Mouse (Mus musculus): Measurements from ENCODE around the gene Stat2. TPM values are rescaled to one million over a fixed set of nuclear protein-coding genes. Genes with fewer than 3 reads are reported as not detected.

Gene Stat2
- polyA plus RNA-seq, 1 experiment, result 29.7 TPM

DNA sequence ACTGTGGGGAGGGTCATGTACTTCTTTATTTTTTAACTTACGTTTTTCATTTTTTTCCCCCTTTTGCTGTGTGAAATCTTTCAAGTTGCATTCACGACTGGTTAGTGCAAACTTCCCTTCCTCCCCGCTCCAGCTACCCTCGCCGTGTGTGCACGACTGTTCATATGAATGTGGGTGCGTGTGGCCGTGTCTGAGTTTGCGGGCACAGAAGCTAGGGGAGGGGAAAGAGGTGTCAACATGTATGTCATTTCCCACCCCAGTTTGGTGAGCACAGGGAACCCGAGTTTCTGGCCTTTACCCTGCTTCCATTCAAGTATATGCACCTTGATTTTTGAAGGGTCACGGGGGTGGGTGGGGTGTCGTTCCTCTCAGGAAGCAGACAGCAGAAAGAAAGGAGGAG lies 39.8 kb upstream of the Stat2 start:
- no peak overlapping the region for H3K4me3 ChIP-seq (ENCODE audit: low read depth, low read length)
- H3K27me3 ChIP-seq (ENCODE audit: control insufficient read depth, insufficient read depth, low read length, poor library complexity, severe bottlenecking), result no peaks in the 10 kb centered on the region
- peaks cover 10% of the 10 kb centered on the region; the same call in 1 of the 2 replicates for H3K36me3 ChIP-seq (ENCODE audit: control insufficient read depth, insufficient read depth, low read length, poor library complexity, severe bottlenecking)
- TF ChIP-seq EP300 (IDR thresholded peaks at IDR 0.05; ENCODE audit: insufficient read depth, low read depth, low read length) (no peak), CTCF (IDR thresholded peaks at IDR 0.05; ENCODE audit: low read depth, low read length) (no peak), POLR2A (IDR thresholded peaks at IDR 0.05; ENCODE audit: insufficient read depth, low read length) (no peak)
- peak overlapping the region; percentile 98 for H3K9ac ChIP-seq (ENCODE audit: low read depth, poor library complexity, severe bottlenecking)
- no peaks in the 10 kb centered on the region for H3K4me1 ChIP-seq (ENCODE audit: control insufficient read depth, insufficient read depth, low read length)
- H3K27ac ChIP-seq (ENCODE audit: insufficient read depth, low read length), result peak overlapping the region; percentile 28; the same call in 1 of the 2 replicates
- H3K9me3 ChIP-seq (replicated peaks; ENCODE audit: control insufficient read depth, insufficient read depth, low read length, poor library complexity, severe bottlenecking), result no peaks in the 10 kb centered on the region

DNA sequence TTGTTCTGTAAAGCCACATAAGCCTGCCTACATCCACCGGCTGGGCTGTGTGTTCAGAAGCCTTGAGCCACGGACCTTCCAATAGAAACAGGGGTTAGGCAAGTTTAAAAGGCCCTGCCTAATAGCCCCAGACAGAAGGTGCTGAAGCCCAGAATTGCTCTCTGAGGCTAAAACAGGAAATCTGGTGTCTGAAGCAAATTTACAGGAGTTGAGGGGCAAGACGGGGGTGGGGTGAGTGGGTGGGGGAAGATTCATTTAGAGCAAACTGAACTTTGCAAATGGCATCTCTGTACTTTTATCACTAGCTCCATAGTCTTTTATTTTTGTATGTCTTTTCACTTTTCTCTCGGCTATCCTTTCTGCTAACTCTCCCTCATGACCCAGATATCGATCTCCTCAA lies 39.2 kb upstream of the Stat2 start:
- TF ChIP-seq CTCF (IDR thresholded peaks at IDR 0.05; ENCODE audit: low read depth, low read length) (no peak), EP300 (IDR thresholded peaks at IDR 0.05; ENCODE audit: insufficient read depth, low read depth, low read length) (no peak), POLR2A (IDR thresholded peaks at IDR 0.05; ENCODE audit: insufficient read depth, low read length) (no peak)
- Histone ChIP-seq H3K27ac (ENCODE audit: insufficient read depth, low read length) (peak overlapping the region; percentile 49; the same call in 1 of the 2 replicates), H3K4me1 (ENCODE audit: control insufficient read depth, insufficient read depth, low read length) (no peaks in the 10 kb centered on the region), H3K4me3 (ENCODE audit: low read depth, low read length) (peak overlapping the region; percentile 34), H3K9me3 (replicated peaks; ENCODE audit: control insufficient read depth, insufficient read depth, low read length, poor library complexity, severe bottlenecking) (no peaks in the 10 kb centered on the region), H3K27me3 (ENCODE audit: control insufficient read depth, insufficient read depth, low read length, poor library complexity, severe bottlenecking) (no peaks in the 10 kb centered on the region), H3K9ac (ENCODE audit: low read depth, poor library complexity, severe bottlenecking) (peak overlapping the region; percentile 98), H3K36me3 (ENCODE audit: control insufficient read depth, insufficient read depth, low read length, poor library complexity, severe bottlenecking) (peaks cover 10% of the 10 kb centered on the region; the same call in 1 of the 2 replicates)

DNA sequence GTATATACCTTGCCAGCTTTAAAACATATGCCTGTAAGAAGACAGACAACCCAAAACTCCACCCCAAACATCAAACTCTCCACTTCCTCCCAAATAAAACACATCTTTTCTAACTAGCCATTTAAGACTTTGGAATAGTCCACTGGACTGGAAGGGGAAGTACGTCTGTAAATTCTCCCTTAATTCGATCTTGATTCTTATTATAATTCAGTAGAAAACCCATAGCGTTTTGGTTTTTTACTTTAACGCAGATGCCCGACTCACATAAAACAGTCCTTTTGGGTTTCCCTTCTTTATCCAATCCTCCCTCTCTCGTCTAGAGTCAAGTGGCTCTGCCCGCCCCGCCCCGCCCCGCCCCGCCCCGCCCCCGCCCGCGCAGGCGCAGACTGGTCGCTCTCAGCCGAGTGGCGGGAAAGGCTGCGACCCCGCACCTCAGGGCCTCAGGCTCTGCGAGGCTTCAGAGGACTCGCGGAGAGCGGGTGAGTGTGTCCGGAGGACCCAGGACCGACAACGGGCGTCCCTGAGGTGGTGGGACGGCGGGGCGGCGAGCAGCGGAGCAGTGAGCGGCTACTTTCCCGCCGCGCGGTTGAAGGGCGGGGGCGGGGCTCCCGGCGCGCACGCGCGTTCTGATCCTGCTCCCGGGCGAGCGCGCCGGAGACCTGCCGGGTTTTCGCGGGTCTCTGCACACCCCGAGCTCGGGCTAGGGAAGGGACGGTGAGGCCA lies 38.5 kb upstream of the Stat2 start, which contains the start of gene Timeless:
Gene Timeless, plus strand, starts transcription at position 369 of the 723 bp plus-strand sequence.
- Histone ChIP-seq H3K36me3 (ENCODE audit: control insufficient read depth, insufficient read depth, low read length, poor library complexity, severe bottlenecking) (peaks cover 10% of the 10 kb centered on the region; the same call in 1 of the 2 replicates), H3K4me3 (ENCODE audit: low read depth, low read length) (peak within 1 kb of the TSS; percentile 97), H3K4me1 (ENCODE audit: control insufficient read depth, insufficient read depth, low read length) (no peaks in the 10 kb centered on the region), H3K9me3 (replicated peaks; ENCODE audit: control insufficient read depth, insufficient read depth, low read length, poor library complexity, severe bottlenecking) (no peaks in the 10 kb centered on the region), H3K9ac (ENCODE audit: low read depth, poor library complexity, severe bottlenecking) (peak within 1 kb of the TSS; percentile 98), H3K27ac (ENCODE audit: insufficient read depth, low read length) (peak within 1 kb of the TSS; percentile 91), H3K27me3 (ENCODE audit: control insufficient read depth, insufficient read depth, low read length, poor library complexity, severe bottlenecking) (no peaks in the 10 kb centered on the region)
- TF ChIP-seq POLR2A (IDR thresholded peaks at IDR 0.05; ENCODE audit: insufficient read depth, low read length) (peak; percentile 51), EP300 (IDR thresholded peaks at IDR 0.05; ENCODE audit: insufficient read depth, low read depth, low read length) (no peak)

DNA sequence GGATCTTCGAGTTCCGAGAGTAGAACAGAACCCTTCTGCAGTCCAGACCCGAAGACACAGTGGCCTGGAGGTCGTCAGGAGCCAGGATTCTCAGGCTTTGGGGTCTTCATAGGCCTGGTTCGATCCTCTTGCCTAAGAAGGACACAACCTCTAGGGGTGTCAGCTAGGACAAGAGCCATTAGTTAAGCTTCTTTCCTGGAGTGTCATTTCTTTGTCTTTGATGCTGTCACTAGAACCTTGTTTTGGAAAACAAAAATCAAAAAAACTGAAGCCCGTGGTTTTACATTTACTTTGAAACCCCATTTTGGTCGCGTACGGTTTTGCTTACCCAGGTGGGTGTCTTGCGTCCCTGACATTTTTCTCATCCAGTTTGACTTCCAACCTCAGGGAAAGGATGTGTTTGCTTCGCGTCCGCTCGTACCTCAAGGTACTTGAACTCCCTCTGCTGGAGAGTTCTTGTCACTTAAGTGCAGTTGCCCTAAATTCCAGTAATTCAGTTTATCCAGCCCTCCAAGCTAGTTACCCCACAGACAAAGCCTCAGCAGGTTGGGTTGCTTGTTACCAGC lies 37.9 kb upstream of the Stat2 start:
- Histone ChIP-seq H3K4me3 (ENCODE audit: low read depth, low read length) (peak overlapping the region; percentile 97), H3K27ac (ENCODE audit: insufficient read depth, low read length) (peak overlapping the region; percentile 91), H3K36me3 (ENCODE audit: control insufficient read depth, insufficient read depth, low read length, poor library complexity, severe bottlenecking) (peaks cover 10% of the 10 kb centered on the region; the same call in 1 of the 2 replicates), H3K9ac (ENCODE audit: low read depth, poor library complexity, severe bottlenecking) (peak overlapping the region; percentile 98), H3K9me3 (replicated peaks; ENCODE audit: control insufficient read depth, insufficient read depth, low read length, poor library complexity, severe bottlenecking) (no peaks in the 10 kb centered on the region), H3K4me1 (ENCODE audit: control insufficient read depth, insufficient read depth, low read length) (no peaks in the 10 kb centered on the region), H3K27me3 (ENCODE audit: control insufficient read depth, insufficient read depth, low read length, poor library complexity, severe bottlenecking) (no peaks in the 10 kb centered on the region)
- TF ChIP-seq CTCF (IDR thresholded peaks at IDR 0.05; ENCODE audit: low read depth, low read length), result peak; percentile 23
- TF ChIP-seq POLR2A (IDR thresholded peaks at IDR 0.05; ENCODE audit: insufficient read depth, low read length), result no peak
- no peak for TF ChIP-seq EP300 (IDR thresholded peaks at IDR 0.05; ENCODE audit: insufficient read depth, low read depth, low read length)

DNA sequence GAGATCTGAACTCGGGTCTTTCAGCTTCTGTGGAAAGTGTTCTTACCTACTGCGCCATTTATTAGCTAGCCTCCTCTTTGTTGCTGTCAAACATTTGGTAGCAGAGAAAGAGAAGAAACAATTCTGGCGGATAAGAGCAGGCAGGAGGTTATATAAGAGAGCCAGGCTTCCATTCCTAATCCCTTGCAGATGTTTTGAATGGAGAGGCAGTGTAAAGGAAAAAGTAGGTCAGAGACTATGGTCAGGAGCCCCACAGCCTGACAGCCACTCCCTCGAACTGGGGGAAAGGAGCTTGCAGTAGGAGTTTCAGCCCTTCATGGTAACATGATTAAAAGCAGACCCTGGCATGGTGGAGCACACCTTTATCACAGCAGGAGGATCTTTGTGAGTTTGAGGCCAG lies 34.0 kb upstream of the Stat2 start:
- Histone ChIP-seq H3K4me1 (ENCODE audit: control insufficient read depth, insufficient read depth, low read length) (no peaks in the 10 kb centered on the region), H3K4me3 (ENCODE audit: low read depth, low read length) (no peak overlapping the region), H3K9ac (ENCODE audit: low read depth, poor library complexity, severe bottlenecking) (no peak overlapping the region), H3K36me3 (ENCODE audit: control insufficient read depth, insufficient read depth, low read length, poor library complexity, severe bottlenecking) (peaks cover 20% of the 10 kb centered on the region), H3K27ac (ENCODE audit: insufficient read depth, low read length) (no peak overlapping the region), H3K9me3 (replicated peaks; ENCODE audit: control insufficient read depth, insufficient read depth, low read length, poor library complexity, severe bottlenecking) (no peaks in the 10 kb centered on the region), H3K27me3 (ENCODE audit: control insufficient read depth, insufficient read depth, low read length, poor library complexity, severe bottlenecking) (no peaks in the 10 kb centered on the region)
- no peak for TF ChIP-seq POLR2A (IDR thresholded peaks at IDR 0.05; ENCODE audit: insufficient read depth, low read length)
- TF ChIP-seq EP300 (IDR thresholded peaks at IDR 0.05; ENCODE audit: insufficient read depth, low read depth, low read length), result no peak
- TF ChIP-seq CTCF (IDR thresholded peaks at IDR 0.05; ENCODE audit: low read depth, low read length), result no peak
